Mouse (Mus musculus) ovary, postnatal 36 days (tissue): ENCODE measurements around the gene Ash1l.
A peak's percentile ranks its signal among the peaks of the same experiment; 100 is the strongest.
"Not testable (repeated sequence)": the region's sequence is repeated elsewhere in the genome, so short reads cannot be mapped to it uniquely, and the experiment has no call there.

Experiments
- DNase-seq: peaks from one replicate; pipeline ENCODE4 v3.0.0; 2022; ENCODE audit warnings: low spot score, mixed read lengths

Gene Ash1l

DNA sequence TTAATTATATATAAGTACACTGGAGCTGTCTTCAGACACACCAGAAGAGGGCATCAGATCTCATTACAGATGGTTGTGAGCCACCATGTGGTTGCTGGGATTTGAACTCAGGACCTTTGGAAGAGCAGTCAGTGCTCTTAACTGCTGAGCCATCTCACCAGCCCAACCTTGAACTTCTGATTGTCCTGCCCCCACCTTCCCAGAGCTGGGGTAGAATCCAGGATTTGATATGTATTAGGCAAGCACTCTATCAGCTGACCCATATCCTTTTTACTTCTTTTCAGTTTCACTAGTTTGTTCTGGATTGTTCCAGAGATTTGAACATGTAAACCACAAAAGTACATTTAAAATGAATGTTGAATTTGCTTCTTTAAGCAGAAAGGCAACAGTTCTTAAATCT, 12.8 kb downstream of the Ash1l start:
- not testable (repeated sequence) for DNase-seq

GRCm38 (mm10) chr3:88975012-88975411, 24.6 kb downstream of the Ash1l start:
- DNase-seq = no peak

- DNase-seq = no peak
Measured at GRCm38 (mm10) chr3:88981206-88982010, 31.0 kb downstream of the Ash1l start.

DNA sequence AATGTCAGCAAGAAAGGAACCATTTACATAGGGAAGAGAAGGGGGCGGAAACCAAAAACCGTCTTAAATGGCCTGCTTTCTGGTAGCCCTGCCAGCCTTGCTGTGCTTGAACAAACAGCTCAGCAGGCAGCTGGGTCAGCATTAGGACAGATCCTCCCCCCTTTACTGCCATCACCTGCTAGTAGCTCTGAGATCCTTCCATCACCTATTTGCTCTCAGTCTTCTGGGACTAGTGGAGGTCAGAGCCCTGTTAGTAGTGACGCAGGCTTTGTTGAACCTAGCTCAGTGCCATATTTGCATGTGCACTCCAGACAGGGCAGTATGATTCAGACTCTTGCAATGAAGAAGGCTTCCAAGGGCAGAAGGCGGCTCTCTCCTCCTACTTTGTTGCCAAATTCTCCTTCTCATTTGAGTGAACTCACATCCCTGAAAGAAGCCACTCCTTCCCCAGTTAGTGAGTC, 33.5 kb downstream of the Ash1l start:
- no peak for DNase-seq

DNA sequence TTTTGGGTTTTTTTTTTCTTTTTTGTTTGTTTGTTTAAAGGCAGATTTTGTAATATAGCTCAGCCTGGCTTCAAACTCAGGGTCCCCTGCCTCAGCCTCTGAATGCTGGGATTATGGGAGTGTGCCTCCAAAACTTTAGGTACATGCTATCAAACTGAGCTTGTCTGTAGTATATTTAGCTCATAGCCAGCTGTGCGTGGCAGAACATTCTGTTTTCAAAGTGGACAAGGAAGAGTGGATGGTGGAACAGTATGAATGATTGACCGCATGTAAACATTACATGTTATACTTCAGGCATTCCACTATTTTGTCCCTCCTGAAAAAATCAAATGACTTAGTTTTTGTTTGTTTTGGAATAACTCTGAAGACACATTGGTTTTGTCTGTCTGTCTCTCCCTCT, 42.4 kb downstream of the Ash1l start:
- DNase-seq = no peak

- no peak for DNase-seq
Measured at GRCm38 (mm10) chr3:89001536-89001935, 51.1 kb downstream of the Ash1l start.

DNA sequence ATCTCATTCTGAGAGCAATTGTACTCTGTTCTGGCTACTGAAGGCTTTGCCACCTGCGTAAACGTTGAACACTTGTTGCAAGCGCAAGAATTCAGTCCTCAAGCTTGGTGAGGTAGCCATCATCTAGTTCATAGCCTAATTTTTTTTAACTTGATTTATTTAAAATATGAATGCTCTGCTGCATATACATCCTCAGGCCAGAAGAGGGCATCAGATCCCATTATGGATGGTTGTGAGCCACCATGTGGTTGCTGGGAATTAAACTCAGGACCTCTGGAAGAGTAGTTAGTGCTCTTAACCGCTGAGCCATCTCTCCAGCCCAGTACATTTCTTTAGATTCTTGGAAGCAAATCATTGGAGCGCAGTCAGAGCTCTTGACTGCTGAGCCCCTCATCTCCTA, 80.5 kb downstream of the Ash1l start:
- not testable (repeated sequence) for DNase-seq

- DNase-seq = no peak
Measured at GRCm38 (mm10) chr3:89043359-89043758, 92.9 kb downstream of the Ash1l start.

- DNase-seq = no peak
Measured at GRCm38 (mm10) chr3:89058361-89058760, 107.9 kb downstream of the Ash1l start.

GRCm38 (mm10) chr3:89058783-89059182, 108.4 kb downstream of the Ash1l start:
- peak; percentile 21 for DNase-seq

DNA sequence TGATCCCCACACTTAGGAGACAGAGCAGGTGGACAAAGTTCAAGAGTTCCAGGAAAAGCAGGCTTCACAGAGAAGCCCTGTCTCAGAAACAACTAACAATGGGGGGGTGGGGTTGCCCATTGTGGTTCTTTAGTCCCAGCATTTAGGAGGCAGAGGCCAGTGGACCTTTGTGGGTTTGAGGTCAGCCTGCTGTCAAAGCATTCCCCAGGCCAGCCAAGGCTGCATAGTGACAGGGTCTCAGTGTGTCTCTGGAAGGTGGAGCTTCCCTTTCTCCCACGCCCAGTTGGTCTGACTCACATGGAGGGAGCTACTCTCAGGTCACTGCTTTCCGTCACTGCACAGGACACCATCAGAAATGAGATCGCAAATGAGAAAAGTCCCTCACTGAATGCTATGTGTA, 111.3 kb downstream of the Ash1l start:
- no peak for DNase-seq

DNA sequence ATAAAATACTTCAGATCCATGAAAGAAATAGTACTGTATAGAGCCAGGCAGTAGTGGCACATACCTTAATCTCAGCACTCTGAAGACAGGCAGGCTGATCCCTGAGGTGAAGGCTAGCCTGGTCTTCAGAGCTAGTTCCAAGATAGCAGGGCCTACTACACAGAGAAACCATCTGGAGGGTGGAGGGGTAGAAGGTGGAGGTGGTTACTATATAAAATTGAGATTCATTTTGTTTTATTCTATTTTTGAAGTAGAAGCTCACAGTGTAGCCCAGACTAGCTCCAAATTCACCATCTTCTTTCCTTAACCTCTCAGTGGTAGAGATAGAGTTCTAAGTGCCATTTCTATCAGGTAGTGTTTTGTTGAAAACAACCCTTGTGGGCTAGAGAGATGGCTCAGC, 116.8 kb downstream of the Ash1l start:
- no peak for DNase-seq

DNA sequence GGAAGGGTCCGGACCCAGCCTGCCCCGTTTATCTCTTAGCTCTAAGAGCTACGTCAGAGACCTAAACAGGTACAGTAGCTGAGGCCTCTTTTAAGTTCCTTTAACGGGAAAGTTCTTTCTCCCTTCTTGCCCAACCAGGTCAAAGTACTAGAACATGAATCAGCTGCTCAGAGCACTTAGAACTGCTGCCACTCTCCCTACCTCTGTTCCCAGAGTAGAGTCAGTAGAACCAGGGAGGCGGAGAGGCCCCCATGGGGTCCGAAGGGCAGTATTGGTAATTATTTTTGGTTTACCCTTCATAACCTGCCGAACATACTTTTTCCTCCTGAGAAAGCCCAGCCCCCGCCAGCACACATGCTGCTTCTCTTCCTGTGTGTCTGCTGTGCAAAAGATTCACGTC, 127.0 kb downstream of the Ash1l start:
- DNase-seq = no peak

- not testable (repeated sequence) for DNase-seq
Measured at GRCm38 (mm10) chr3:89082287-89082686, 131.9 kb downstream of the Ash1l start.

- no peak for DNase-seq
Measured at GRCm38 (mm10) chr3:89084133-89084532, 133.7 kb downstream of the Ash1l start.

DNA sequence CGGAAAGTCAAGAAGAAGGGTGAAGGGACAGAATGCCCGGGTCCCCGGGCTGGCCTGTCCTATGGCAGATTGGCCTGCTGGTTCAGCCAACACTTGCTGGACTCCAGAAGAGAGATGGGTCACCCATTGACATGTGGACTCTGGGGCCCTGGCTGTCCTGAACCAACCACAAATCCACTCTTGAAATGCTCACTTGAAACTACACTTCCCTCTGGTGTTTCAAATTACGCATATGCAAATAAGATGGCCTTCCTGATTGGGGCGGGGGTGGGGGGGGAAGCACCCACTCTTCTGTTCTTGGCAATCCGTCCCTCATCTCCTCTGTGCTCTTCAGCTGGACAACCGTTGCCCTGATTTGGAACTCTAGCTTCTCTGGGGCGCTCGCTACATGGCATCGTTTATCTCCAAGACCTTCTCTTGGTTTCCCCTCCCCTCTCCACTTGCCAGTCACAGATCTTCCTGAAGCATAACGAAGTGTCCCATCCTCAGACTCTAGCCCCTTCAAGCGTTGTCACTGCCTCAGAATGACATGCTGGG, 134.3 kb downstream of the Ash1l start:
- no peak for DNase-seq

- DNase-seq = peak; percentile 78
Measured at GRCm38 (mm10) chr3:89087338-89088110, 137.1 kb downstream of the Ash1l start.

DNA sequence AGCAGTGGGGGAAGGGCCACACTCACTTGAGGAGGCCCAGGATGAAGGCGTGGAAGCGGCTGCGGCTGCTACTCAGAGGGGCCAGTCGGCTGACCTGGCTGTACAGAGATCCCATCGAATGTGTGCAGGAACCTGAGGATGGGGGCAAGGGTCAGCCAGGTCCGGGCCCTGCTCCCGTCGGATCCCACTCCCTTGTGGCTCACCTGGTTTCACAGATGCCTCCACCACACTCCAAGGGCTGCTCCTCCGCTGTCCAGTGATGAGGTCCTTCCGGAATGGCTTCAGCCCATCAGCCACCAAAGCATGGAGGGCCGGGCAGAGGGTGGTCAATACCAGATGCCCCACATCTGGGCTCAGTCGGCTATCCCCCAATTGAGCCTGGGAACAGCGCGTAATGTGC, 138.6 kb downstream of the Ash1l start:
- DNase-seq = no peak

DNA sequence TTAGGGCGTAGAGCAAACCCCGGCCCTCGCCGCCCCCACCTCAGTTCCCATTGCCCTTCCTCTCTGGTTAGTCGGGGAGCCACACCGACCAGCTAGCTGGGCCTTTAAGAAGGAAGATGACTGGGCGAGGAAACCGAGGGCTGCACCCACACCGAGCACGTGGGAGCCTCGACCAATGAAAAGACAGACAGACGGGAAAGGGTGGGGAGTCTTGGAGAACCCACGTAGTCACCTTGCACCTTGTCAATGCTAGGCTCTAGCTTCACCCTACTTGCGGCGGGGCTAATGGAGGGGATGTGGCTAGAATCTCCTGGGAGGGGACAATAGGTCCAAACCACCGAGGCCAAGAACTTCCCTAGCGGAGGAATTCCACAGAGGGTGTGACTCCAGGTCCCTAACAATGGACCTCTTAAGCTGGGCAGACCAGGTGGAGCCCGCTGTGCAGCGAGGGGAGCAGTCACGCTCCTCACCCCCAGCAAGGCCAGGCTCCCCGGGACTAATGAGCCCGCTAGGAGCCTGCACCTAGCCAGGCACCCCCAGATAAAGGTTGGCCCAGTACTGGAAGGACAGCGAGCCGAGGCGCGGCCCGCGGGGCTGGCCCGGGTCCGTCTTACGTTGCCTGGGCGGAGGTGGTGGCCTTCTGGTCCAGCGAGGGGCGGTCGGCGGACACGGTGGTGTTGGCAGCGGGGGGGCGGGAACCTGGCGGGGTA, 139.6 kb downstream of the Ash1l start:
- DNase-seq = peak; percentile 80

DNA sequence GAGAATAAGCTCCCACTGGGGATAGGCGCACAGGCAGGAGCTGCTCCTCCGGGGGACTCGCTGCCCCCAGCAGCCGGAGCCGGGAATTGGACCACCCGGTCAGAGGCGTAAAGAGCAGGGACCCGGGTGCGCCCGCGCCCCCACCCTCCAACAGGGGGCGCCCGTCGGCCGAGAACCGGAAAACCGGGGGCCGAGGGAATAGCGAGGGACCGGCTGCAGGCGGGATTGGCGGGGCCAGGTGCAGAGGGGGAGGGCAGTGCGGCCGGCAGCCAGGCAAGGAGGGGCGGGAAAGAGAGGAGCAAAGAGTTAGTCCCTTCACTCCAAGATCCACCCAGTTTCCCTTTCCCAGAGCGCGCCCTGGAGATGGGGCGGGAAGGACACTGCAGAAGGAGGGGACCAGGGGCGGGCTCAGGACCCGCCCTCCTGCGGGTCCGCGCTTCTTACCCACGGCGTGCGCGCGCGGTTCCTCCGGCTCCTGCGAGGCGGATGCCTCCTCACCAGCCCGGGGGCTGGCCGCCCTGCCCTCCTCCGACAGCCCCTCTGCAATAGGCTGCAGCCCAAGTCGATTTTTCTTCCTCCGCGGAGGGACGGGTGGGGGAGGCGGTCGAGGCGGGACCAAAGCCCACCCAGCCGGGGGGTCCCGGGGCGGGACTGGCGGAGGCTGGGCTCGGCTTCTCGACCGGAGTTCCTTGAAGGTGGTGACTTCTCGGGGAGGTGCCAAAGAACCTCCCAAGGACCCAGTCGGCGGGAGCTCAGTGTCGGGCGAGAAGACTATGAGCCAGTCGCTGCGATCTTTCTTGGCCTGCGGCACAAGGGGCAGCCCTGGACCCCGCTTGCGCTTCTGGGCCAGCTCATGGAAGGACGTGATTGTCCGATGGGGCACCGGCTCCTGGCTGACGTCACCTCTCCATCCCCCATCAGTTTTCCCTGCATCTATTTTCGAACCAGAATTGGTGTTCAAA, 140.6 kb downstream of the Ash1l start:
- DNase-seq = peak; percentile 86
